Mouse (Mus musculus) forebrain, postnatal 0 days (tissue): ENCODE measurements at regions not wholly inside any gene's neighbourhood (a gene's known extent, or its start where the extent isn't known, plus 50 kb on each side); places are given as distances from the start of the nearest gene placed in this dataset.

ENCODE experiments used
- ATAC-seq: fragments of 200-750 bp; cut with Nextera tagmentation; 2 replicates; pipeline ENCODE4 v1.8.0; 2017; ENCODE audit warnings: mild to moderate bottlenecking, moderate library complexity
- DNase-seq: peaks from one replicate; pipeline ENCODE4 v3.0.0-alpha.2; 2015
- H3K27ac ChIP-seq: fragments of 300-500 bp; sonication (generic); 2 replicates; pipeline ENCODE4 v1.5.1; 2014; ENCODE audit warnings: low read depth, mild to moderate bottlenecking, antibody characterized with exemption, low read length, moderate library complexity, mixed read lengths
- H3K27me3 ChIP-seq: fragments of 300-500 bp; sonication (generic); 2 replicates; pipeline ENCODE4 v1.6.1; 2014; ENCODE audit warnings: mild to moderate bottlenecking, low read length, mixed read lengths; ENCODE audit not compliant: insufficient read depth
- H3K36me3 ChIP-seq: fragments of 300-500 bp; sonication (generic); 2 replicates; pipeline ENCODE4 v1.6.1; 2014; ENCODE audit warnings: mild to moderate bottlenecking, moderate library complexity; ENCODE audit not compliant: insufficient read depth
- H3K4me1 ChIP-seq: fragments of 300-500 bp; sonication (generic); 2 replicates; pipeline ENCODE4 v1.6.1; 2014; ENCODE audit warnings: antibody characterized with exemption; ENCODE audit not compliant: insufficient read depth
- H3K4me2 ChIP-seq: fragments of 300-500 bp; sonication (generic); 2 replicates; pipeline ENCODE4 v1.6.1; 2014; ENCODE audit warnings: low read depth, mild to moderate bottlenecking, moderate library complexity
- H3K4me3 ChIP-seq: fragments of 300-500 bp; sonication (generic); 2 replicates; pipeline ENCODE4 v1.5.1; 2014; ENCODE audit warnings: low read depth, low read length, mixed read lengths
- H3K9ac ChIP-seq: fragments of 300-500 bp; sonication (generic); 2 replicates; pipeline ENCODE4 v1.6.1; 2014; ENCODE audit warnings: mild to moderate bottlenecking
- H3K9me3 ChIP-seq: fragments of 300-500 bp; sonication (generic); 2 replicates; pipeline ENCODE4 v1.6.1; 2016; ENCODE audit warnings: low read length
- CTCF ChIP-seq: sonication (generic); IDR thresholded peaks from 2 replicates; pipeline ENCODE4 v1.5.1; 2016; ENCODE audit warnings: antibody characterized with exemption, control low read depth, low read depth
- WGBS: fragments of 180-500 bp; shearing (Covaris S2); extraction: QIAGEN DNeasy Blood & Tissue Kit; methylation state at CpG from one replicate; pipeline ENCODE4 v1.1.7; 2014; 5-methylcytosine and 5-hydroxymethylcytosine counted together

- ATAC-seq (no peak), DNase-seq (no peak)
- H3K36me3 ChIP-seq = no peaks in the 10 kb centered on the region
- H3K4me1 ChIP-seq = no peaks in the 10 kb centered on the region
- no peak overlapping the region for H3K4me2 ChIP-seq
- H3K27me3 ChIP-seq = no peaks in the 10 kb centered on the region
- 85% methylated on average over 11 of the region's 11 CpGs for WGBS
- no peak for TF ChIP-seq CTCF
- no peak overlapping the region for H3K9ac ChIP-seq
- H3K4me3 ChIP-seq = no peak overlapping the region
- H3K27ac ChIP-seq = no peak overlapping the region
- no peaks in the 10 kb centered on the region for H3K9me3 ChIP-seq
Observed at GRCm38 (mm10) chr15:96210721-96211400, 76.5 kb upstream of the Arid2 start.

- Histone ChIP-seq H3K27ac (no peak overlapping the region), H3K27me3 (no peaks in the 10 kb centered on the region), H3K36me3 (no peaks in the 10 kb centered on the region), H3K9ac (no peak overlapping the region), H3K4me1 (no peaks in the 10 kb centered on the region), H3K9me3 (no peaks in the 10 kb centered on the region), H3K4me3 (no peak overlapping the region), H3K4me2 (no peak overlapping the region)
- ATAC-seq = no peak
- TF ChIP-seq CTCF = no peak
- WGBS = 74% methylated on average over 24 of the region's 24 CpGs
- DNase-seq = no peak
Observed at GRCm38 (mm10) chr15:96213541-96214312, 73.6 kb upstream of the Arid2 start.

DNA sequence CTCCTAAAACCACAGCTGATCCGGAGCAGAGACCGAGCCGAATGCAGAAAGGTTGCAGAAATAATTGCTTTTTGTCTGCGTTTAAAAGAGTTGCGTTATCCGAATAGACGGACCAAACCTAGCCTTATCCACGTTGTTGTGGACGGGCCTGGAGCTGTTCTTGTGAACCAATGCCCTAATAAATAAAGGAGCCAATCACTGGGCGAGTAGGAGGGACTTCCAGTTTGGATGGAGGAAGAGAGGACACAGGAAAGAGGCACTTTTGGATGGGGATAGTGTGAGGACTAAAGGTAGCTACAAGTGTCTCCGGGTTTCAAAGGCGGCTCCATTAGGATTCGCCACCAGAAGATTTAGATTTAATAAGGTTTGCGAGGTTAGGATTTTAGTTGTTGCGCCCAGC is 69.4 kb upstream of the Arid2 start:
- Histone ChIP-seq H3K4me1 (no peaks in the 10 kb centered on the region), H3K9me3 (no peaks in the 10 kb centered on the region), H3K4me3 (no peak overlapping the region), H3K27ac (no peak overlapping the region), H3K9ac (no peak overlapping the region), H3K27me3 (no peaks in the 10 kb centered on the region), H3K36me3 (no peaks in the 10 kb centered on the region), H3K4me2 (no peak overlapping the region)
- DNase-seq (no peak), ATAC-seq (no peak)
- no peak for TF ChIP-seq CTCF
- 94% methylated on average over 15 of the region's 15 CpGs for WGBS

DNA sequence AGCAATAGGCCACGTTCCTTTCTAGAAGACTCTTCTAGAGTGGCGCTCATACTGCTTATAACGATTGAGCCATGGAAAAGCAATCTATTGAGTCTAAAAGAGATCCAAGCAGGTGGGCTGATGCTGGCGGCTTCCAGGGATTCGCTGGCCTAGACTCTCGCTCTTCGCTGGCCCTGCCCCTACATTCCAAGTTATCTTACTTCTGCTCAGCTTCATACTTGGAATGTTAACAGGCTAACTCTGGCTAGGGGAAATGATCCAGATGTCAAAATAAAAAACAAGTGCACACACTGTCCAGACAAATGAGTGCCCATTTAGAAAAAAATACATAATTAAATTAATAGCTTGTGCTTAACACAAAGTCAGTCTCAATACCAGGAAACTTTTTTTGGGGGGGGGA is 67.6 kb upstream of the Arid2 start:
- ATAC-seq (no peak), DNase-seq (no peak)
- H3K4me3 ChIP-seq = no peak overlapping the region
- 75% methylated on average over 7 of the region's 7 CpGs for WGBS
- no peak overlapping the region for H3K27ac ChIP-seq
- no peaks in the 10 kb centered on the region for H3K9me3 ChIP-seq
- H3K4me1 ChIP-seq = no peaks in the 10 kb centered on the region
- H3K9ac ChIP-seq = no peak overlapping the region
- no peak for TF ChIP-seq CTCF
- no peaks in the 10 kb centered on the region for H3K36me3 ChIP-seq
- no peak overlapping the region for H3K4me2 ChIP-seq
- no peaks in the 10 kb centered on the region for H3K27me3 ChIP-seq

DNA sequence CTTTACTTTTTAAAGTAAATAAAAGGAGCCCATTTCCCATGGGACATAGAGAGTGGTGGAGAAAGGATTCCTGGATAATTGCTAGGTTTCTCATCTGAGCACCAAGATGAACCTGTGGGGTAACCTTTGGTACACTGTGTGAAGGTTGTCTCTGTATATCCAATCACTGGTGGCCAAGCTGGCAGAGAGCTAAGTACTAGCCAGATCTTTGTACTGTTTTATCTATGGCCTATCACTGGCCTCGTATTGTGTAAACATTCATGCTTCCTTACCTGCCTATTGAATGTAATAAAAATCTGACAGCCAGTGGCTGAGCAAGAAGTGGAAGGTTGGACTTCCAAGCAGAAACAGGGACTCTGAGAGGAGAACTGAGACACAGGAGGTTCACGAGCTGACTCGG is 55.3 kb upstream of the Arid2 start:
- Histone ChIP-seq H3K27ac (no peak overlapping the region), H3K4me3 (no peak overlapping the region), H3K36me3 (no peaks in the 10 kb centered on the region), H3K4me1 (no peaks in the 10 kb centered on the region), H3K9me3 (no peaks in the 10 kb centered on the region), H3K27me3 (no peaks in the 10 kb centered on the region), H3K9ac (no peak overlapping the region), H3K4me2 (no peak overlapping the region)
- DNase-seq (no peak), ATAC-seq (no peak)
- TF ChIP-seq CTCF = no peak
- 96% methylated on average over 3 of the region's 3 CpGs for WGBS

GRCm38 (mm10) chr15:96233113-96233512 is 54.2 kb upstream of the Arid2 start:
- TF ChIP-seq CTCF = no peak
- H3K9ac ChIP-seq = no peak overlapping the region
- ATAC-seq (peak; percentile 51; the same call in 1 of the 2 replicates), DNase-seq (no peak)
- no peaks in the 10 kb centered on the region for H3K9me3 ChIP-seq
- H3K36me3 ChIP-seq = no peaks in the 10 kb centered on the region
- no peaks in the 10 kb centered on the region for H3K27me3 ChIP-seq
- H3K27ac ChIP-seq = peak overlapping the region; percentile 45; the same call in 1 of the 2 replicates
- H3K4me3 ChIP-seq = no peak overlapping the region
- no peaks in the 10 kb centered on the region for H3K4me1 ChIP-seq
- no peak overlapping the region for H3K4me2 ChIP-seq

- Histone ChIP-seq H3K36me3 (no peaks in the 10 kb centered on the region), H3K27ac (no peak overlapping the region), H3K4me3 (no peak overlapping the region), H3K9me3 (no peaks in the 10 kb centered on the region), H3K4me2 (no peak overlapping the region), H3K27me3 (no peaks in the 10 kb centered on the region), H3K4me1 (no peaks in the 10 kb centered on the region), H3K9ac (no peak overlapping the region)
- no peak for TF ChIP-seq CTCF
- DNase-seq (peak; percentile 12), ATAC-seq (no peak)
- WGBS = 57% methylated on average over 8 of the region's 8 CpGs
Observed at GRCm38 (mm10) chr15:96234783-96235182, 52.5 kb upstream of the Arid2 start.
